Mouse (Mus musculus) stomach, postnatal 0 days (tissue): ENCODE results near the gene Prdm11.

Source experiments
- CTCF ChIP-seq: IDR thresholded peaks from 2 replicates; pipeline ENCODE4 v1.5.1; 2016; ENCODE audit warnings: antibody characterized with exemption, low read depth, mild to moderate bottlenecking, moderate library complexity
- EP300 ChIP-seq: optimal IDR thresholded peaks from 2 replicates; pipeline ENCODE3; 2016; ENCODE audit warnings: antibody characterized with exemption

GRCm38 (mm10) chr2:93076578-93076955, 30.6 kb upstream of the Prdm11 start:
- TF ChIP-seq CTCF (no peak), EP300 (no peak)
